Mouse (Mus musculus): ENCODE measurements around the gene Il15.

GRCm38 (mm10) chr8:82351268-82351943 lies 51.6 kb downstream of the Il15 start:
- TF ChIP-seq CTCF (IDR thresholded peaks at IDR 0.05; ENCODE audit: extremely low read depth, insufficient read depth, insufficient read length, insufficient replicate concordance) (no peak), POLR2A (IDR thresholded peaks at IDR 0.05; ENCODE audit: low read depth, low read length) (no peak)

Data from spleen, adult 2 months (tissue).